Mouse (Mus musculus) stomach, embryonic 14.5 days (tissue): ENCODE results near the gene Rbp7. TPM values are rescaled to one million over a fixed set of nuclear protein-coding genes. Genes with fewer than 3 reads are reported as not detected.
"Not testable (repeated sequence)": the region's sequence is repeated elsewhere in the genome, so short reads cannot be mapped to it uniquely, and the experiment has no call there.

Experiments used
- ATAC-seq: fragments of 200-750 bp; cut with Nextera tagmentation; 2 replicates; pipeline ENCODE4 v1.8.0; 2017; ENCODE audit warnings: low read depth, moderate TSS enrichment; ENCODE audit not compliant: insufficient number of reproducible peaks, insufficient read depth, low FRiP score
- H3K27ac ChIP-seq: fragments of 300-500 bp; sonication (generic); 2 replicates; pipeline ENCODE4 v1.5.1; 2014; ENCODE audit warnings: mild to moderate bottlenecking, low read length, moderate library complexity, mixed read lengths
- H3K27me3 ChIP-seq: fragments of 300-500 bp; sonication (generic); 2 replicates; pipeline ENCODE4 v1.6.1; 2014; ENCODE audit warnings: low read length, control low read depth, mixed read lengths; ENCODE audit not compliant: control insufficient read depth, insufficient read depth
- H3K36me3 ChIP-seq: fragments of 300-500 bp; sonication (generic); 2 replicates; pipeline ENCODE4 v1.6.1; 2014; ENCODE audit warnings: mild to moderate bottlenecking, control low read depth, low read length, moderate library complexity, mixed read lengths; ENCODE audit not compliant: control insufficient read depth, insufficient read depth
- H3K4me1 ChIP-seq: fragments of 300-500 bp; sonication (generic); 2 replicates; pipeline ENCODE4 v1.6.1; 2014; ENCODE audit warnings: low read length, control low read depth, mixed read lengths; ENCODE audit not compliant: control insufficient read depth, insufficient read depth
- H3K4me2 ChIP-seq: fragments of 300-500 bp; sonication (generic); replicated peaks from 2 replicates; pipeline ENCODE4 v1.6.1; 2014; ENCODE audit warnings: low read depth, low read length, control low read depth
- H3K4me3 ChIP-seq: fragments of 300-500 bp; sonication (generic); 2 replicates; pipeline ENCODE4 v1.5.1; 2014; ENCODE audit warnings: low read depth, low read length, control low read depth
- H3K9ac ChIP-seq: fragments of 300-500 bp; sonication (generic); replicated peaks from 2 replicates; pipeline ENCODE4 v1.6.1; 2014; ENCODE audit warnings: low read depth, mild to moderate bottlenecking, control low read depth, low read length, moderate library complexity, mixed read lengths
- H3K9me3 ChIP-seq: fragments of 300-500 bp; sonication (generic); 2 replicates; pipeline ENCODE4 v1.6.1; 2016; ENCODE audit warnings: low read depth, low read length, control low read depth; ENCODE audit not compliant: control insufficient read depth
- WGBS: fragments of 180-500 bp; shearing (Covaris S2); extraction: QIAGEN DNeasy Blood & Tissue Kit; methylation state at CpG from one replicate; pipeline ENCODE4 v1.1.7; 2014; 5-methylcytosine and 5-hydroxymethylcytosine counted together
- polyA plus RNA-seq: library from polyadenylated mRNA; unstranded; fragments of >200 nt; fragmentation: Nextera tagmentation; extraction: Ambion mirVana; gene quantifications from 2 replicates; pipeline ENCODE4 v1.2.1, GENCODE M21; 2014

Rbp7 gene
- polyA plus RNA-seq, 1 experiment from 2014 or later = 1.9 TPM

- Histone ChIP-seq H3K9ac (no peak overlapping the region), H3K4me3 (no peak overlapping the region), H3K27ac (peak overlapping the region; percentile 88), H3K4me2 (peak overlapping the region; percentile 46; the same call in 1 of the 2 replicates), H3K36me3 (no peaks in the 10 kb centered on the region), H3K4me1 (peaks cover 4% of the 10 kb centered on the region; the same call in 1 of the 2 replicates), H3K27me3 (no peaks in the 10 kb centered on the region), H3K9me3 (no peaks in the 10 kb centered on the region)
- 63% methylated on average over 1 of the region's 1 CpGs for WGBS
- ATAC-seq = no peak
These were observed 8.5 kb downstream of the Rbp7 start for GRCm38 (mm10) chr4:149446309-149446708.

DNA sequence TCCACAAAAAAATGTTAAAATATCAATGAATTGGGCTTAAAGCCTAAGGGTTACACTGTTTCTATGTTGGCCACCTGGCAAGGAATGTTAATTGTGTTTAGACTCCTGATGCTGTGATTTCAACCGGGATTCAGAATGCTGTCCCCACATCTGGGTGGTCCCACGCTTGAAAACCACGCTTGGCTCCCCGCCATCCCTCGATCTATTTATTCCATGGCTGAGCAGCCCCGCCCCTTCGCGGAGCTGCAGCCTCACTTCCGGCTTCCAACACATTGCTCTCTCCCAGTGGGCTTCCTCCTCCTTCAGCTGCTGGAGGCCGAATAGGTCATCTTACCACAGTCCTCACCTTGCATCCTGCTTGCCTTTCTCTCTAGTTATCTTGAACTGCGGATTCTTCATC lies 8.9 kb downstream of the Rbp7 start:
- H3K4me1 ChIP-seq = peaks cover 4% of the 10 kb centered on the region; the same call in 1 of the 2 replicates
- no peak overlapping the region for H3K9ac ChIP-seq
- no peak overlapping the region for H3K4me3 ChIP-seq
- WGBS = 2% methylated on average over 11 of the region's 11 CpGs
- no peaks in the 10 kb centered on the region for H3K27me3 ChIP-seq
- H3K36me3 ChIP-seq = no peaks in the 10 kb centered on the region
- peak overlapping the region; percentile 46 for H3K4me2 ChIP-seq
- peak overlapping the region; percentile 88 for H3K27ac ChIP-seq
- peak; percentile 31; the same call in 1 of the 2 replicates for ATAC-seq
- no peaks in the 10 kb centered on the region for H3K9me3 ChIP-seq

DNA sequence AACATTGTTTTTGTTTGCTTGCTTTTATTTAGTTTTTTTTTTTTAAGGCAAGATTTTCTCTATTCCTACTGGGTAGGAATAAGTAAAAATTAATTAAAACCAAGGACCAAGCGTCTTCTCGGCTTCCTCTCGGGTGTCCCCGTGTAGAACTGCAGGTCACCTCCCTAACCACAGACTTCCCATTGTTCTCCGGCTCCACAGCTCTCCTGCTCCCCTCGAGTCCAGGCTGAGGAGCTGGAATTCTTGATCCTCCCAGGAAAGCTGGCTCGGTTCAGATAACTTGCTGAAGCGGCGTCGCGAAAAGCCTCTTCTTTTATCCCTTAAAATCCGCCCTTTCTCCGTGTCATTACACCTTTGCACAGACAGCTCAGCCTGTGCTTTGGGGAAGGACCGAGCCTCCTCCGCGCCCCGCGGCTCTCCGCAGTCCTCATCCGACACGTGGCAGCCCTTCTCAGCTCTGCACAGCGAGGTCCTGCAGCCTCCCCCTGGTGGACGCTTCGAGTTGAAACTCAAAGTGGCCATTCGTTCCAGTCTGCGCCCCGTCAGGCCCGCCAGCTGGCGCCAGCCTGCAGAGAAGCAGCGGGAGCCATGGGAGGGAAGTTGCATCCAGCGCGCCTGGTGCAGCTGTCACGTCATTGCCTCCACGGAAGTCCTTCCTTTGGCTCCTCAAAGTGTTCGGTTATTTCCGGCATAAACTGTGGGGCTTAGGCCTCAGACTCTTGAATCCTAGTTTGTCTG lies 9.6 kb downstream of the Rbp7 start:
- no peaks in the 10 kb centered on the region for H3K36me3 ChIP-seq
- H3K4me2 ChIP-seq = peak overlapping the region; percentile 46
- H3K9ac ChIP-seq = peak overlapping the region; percentile 45; the same call in 1 of the 2 replicates
- H3K9me3 ChIP-seq = no peaks in the 10 kb centered on the region
- H3K4me3 ChIP-seq = peak overlapping the region; percentile 22
- under 1% methylated on average over 36 of the region's 36 CpGs for WGBS
- H3K27me3 ChIP-seq = no peaks in the 10 kb centered on the region
- peaks cover 4% of the 10 kb centered on the region; the same call in 1 of the 2 replicates for H3K4me1 ChIP-seq
- ATAC-seq = peak; percentile 97
- peak overlapping the region; percentile 88 for H3K27ac ChIP-seq

DNA sequence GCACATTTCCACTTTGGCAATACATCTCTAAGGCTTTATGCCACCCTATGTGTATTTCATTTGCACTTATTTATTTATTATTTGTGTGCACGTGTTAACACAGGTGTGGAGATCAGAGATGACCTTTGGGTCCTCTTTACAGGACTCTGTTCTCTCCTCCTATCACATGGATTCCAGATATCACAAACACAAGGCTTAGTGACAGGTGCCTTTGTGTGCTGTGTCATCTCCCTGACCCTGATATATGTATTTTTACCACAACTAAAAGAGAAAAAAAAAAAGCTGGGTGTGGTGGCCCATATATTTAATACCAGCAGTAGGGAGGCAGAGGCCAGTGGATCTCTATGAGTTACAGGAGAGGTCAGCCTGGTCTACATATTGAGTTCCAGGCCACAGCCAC lies 10.3 kb downstream of the Rbp7 start:
- no peak for ATAC-seq
- H3K27me3 ChIP-seq = no peaks in the 10 kb centered on the region
- H3K9ac ChIP-seq = no peak overlapping the region
- peak overlapping the region; percentile 46 for H3K4me2 ChIP-seq
- H3K36me3 ChIP-seq = no peaks in the 10 kb centered on the region
- peaks cover 4% of the 10 kb centered on the region; the same call in 1 of the 2 replicates for H3K4me1 ChIP-seq
- WGBS = 57% methylated on average over 1 of the region's 1 CpGs
- no peaks in the 10 kb centered on the region for H3K9me3 ChIP-seq
- peak overlapping the region; percentile 88; the same call in 1 of the 2 replicates for H3K27ac ChIP-seq
- no peak overlapping the region; the same call in 1 of the 2 replicates for H3K4me3 ChIP-seq

- H3K36me3 ChIP-seq = no peaks in the 10 kb centered on the region
- WGBS = 30% methylated on average over 3 of the region's 3 CpGs
- no peak overlapping the region for H3K27ac ChIP-seq
- no peaks in the 10 kb centered on the region for H3K9me3 ChIP-seq
- no peak overlapping the region for H3K4me3 ChIP-seq
- H3K27me3 ChIP-seq = no peaks in the 10 kb centered on the region
- H3K4me1 ChIP-seq = peaks cover 4% of the 10 kb centered on the region; the same call in 1 of the 2 replicates
- ATAC-seq = no peak
- H3K4me2 ChIP-seq = no peak overlapping the region
- no peak overlapping the region for H3K9ac ChIP-seq
These were observed 12.3 kb downstream of the Rbp7 start for GRCm38 (mm10) chr4:149442436-149442835.

GRCm38 (mm10) chr4:149440576-149440975 lies 14.2 kb downstream of the Rbp7 start:
- H3K27ac ChIP-seq = no peak overlapping the region
- H3K27me3 ChIP-seq = no peaks in the 10 kb centered on the region
- no peak for ATAC-seq
- H3K4me2 ChIP-seq = no peak overlapping the region
- H3K4me3 ChIP-seq = no peak overlapping the region
- no peak overlapping the region for H3K9ac ChIP-seq
- no peaks in the 10 kb centered on the region for H3K36me3 ChIP-seq
- 73% methylated on average over 8 of the region's 8 CpGs for WGBS
- H3K4me1 ChIP-seq = 0 out of 2 replicates have a peak, but pooled peaks cover under 1% of the 10 kb centered on the region
- no peaks in the 10 kb centered on the region for H3K9me3 ChIP-seq

DNA sequence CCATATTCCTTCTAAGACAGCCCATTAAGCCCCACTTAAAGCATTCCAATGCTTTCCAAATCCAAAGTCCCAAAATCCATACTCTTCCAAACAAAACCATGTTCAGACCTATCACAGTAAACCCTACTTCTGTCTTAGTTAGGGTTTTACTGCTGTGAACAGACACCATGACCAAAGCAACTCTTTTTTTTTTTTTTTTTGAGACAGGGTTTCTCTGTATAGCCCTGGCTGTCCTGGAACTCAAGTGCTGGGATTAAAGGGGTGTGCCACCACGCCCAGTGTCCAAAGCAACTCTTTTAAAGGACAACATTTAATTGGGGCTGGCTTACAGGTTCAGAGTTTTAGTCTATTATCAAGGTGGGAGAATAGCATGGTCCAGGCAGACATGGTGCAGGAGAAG lies 22.9 kb downstream of the Rbp7 start:
- H3K36me3 ChIP-seq, H3K27me3 ChIP-seq, H3K4me2 ChIP-seq, H3K9me3 ChIP-seq, ATAC-seq, H3K4me1 ChIP-seq, H3K4me3 ChIP-seq, H3K9ac ChIP-seq, H3K27ac ChIP-seq: not testable (repeated sequence)
- WGBS = 86% methylated on average over 1 of the region's 1 CpGs

DNA sequence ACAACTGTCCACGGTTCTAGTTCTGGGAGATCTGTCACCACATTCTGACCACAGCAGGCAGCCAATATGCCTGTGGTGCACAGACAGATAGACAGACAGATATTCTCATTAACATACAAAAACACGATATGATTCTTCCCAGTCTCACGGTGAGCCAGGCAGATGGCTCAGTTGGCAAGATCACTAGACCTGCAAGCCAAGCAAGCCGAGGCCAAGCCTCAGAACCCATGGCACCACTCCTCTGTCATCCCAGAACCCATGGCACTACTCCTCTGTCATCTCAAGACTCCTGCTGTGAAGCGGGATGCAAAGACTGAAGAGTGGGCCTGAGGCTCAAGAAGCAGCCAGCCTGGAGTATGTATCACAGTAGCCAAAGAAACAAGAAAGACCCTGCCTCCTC lies 25.2 kb downstream of the Rbp7 start:
- no peaks in the 10 kb centered on the region for H3K4me1 ChIP-seq
- no peaks in the 10 kb centered on the region for H3K9me3 ChIP-seq
- no peak overlapping the region for H3K4me3 ChIP-seq
- H3K27ac ChIP-seq = no peak overlapping the region
- ATAC-seq = no peak
- no peaks in the 10 kb centered on the region for H3K36me3 ChIP-seq
- no peak overlapping the region for H3K9ac ChIP-seq
- H3K27me3 ChIP-seq = no peaks in the 10 kb centered on the region
- 88% methylated on average over 5 of the region's 5 CpGs for WGBS
- no peak overlapping the region for H3K4me2 ChIP-seq
